Mouse (Mus musculus): ENCODE data around the gene Rpl35. TPM values are rescaled to one million over a fixed set of nuclear protein-coding genes. Genes with fewer than 3 reads are reported as not detected.
A peak's percentile ranks its signal among the peaks of the same experiment; 100 is the strongest.
"Not testable (repeated sequence)": the region's sequence is repeated elsewhere in the genome, so short reads cannot be mapped to it uniquely, and the experiment has no call there.

Gene Rpl35
- polyA plus RNA-seq, 1 experiment from 2014 or later, result 1,064 TPM

- H3K4me3 ChIP-seq (ENCODE audit: low read depth, low read length); ATAC-seq (ENCODE audit: low read depth); H3K9me3 ChIP-seq (ENCODE audit: control insufficient read depth, low read length); H3K27ac ChIP-seq (replicated peaks; ENCODE audit: low read depth, low read length); H3K27me3 ChIP-seq (replicated peaks; ENCODE audit: control insufficient read depth, insufficient read depth, low read length); DNase-seq (ENCODE audit: low spot score); H3K9ac ChIP-seq (ENCODE audit: low read depth, low read length); H3K4me2 ChIP-seq (ENCODE audit: low read depth, low read length): not testable (repeated sequence)
- peaks cover 19% of the 10 kb centered on the region for H3K4me1 ChIP-seq (ENCODE audit: control insufficient read depth, insufficient read depth, low read length)
- peaks cover 41% of the 10 kb centered on the region for H3K36me3 ChIP-seq (ENCODE audit: control insufficient read depth, insufficient read depth, low read length)
- 85% methylated on average over 5 of the region's 5 CpGs for WGBS
Observed at GRCm38 (mm10) chr2:39010144-39010543, 4.7 kb upstream of the Rpl35 start.

- peaks cover 32% of the 10 kb centered on the region for H3K36me3 ChIP-seq (ENCODE audit: control insufficient read depth, insufficient read depth, low read length)
- peak; percentile 65 for DNase-seq (ENCODE audit: low spot score)
- ATAC-seq (ENCODE audit: low read depth), result no peak
- H3K27me3 ChIP-seq (replicated peaks; ENCODE audit: control insufficient read depth, insufficient read depth, low read length), result no peaks in the 10 kb centered on the region
- WGBS, result 26% methylated on average over 3 of the region's 3 CpGs
- H3K9me3 ChIP-seq (ENCODE audit: control insufficient read depth, low read length), result no peaks in the 10 kb centered on the region
- peak overlapping the region; percentile 71 for H3K4me2 ChIP-seq (ENCODE audit: low read depth, low read length)
- H3K27ac ChIP-seq (replicated peaks; ENCODE audit: low read depth, low read length), result peak overlapping the region; percentile 86; the same call in 1 of the 2 replicates
- peak overlapping the region; percentile 92 for H3K9ac ChIP-seq (ENCODE audit: low read depth, low read length)
- peak overlapping the region; percentile 82 for H3K4me3 ChIP-seq (ENCODE audit: low read depth, low read length)
- peaks cover 22% of the 10 kb centered on the region for H3K4me1 ChIP-seq (ENCODE audit: control insufficient read depth, insufficient read depth, low read length)
Observed at GRCm38 (mm10) chr2:39008954-39009365, 3.5 kb upstream of the Rpl35 start.

GRCm38 (mm10) chr2:39008350-39008851 lies 3.0 kb upstream of the Rpl35 start:
- peak overlapping the region; percentile 71 for H3K4me2 ChIP-seq (ENCODE audit: low read depth, low read length)
- H3K36me3 ChIP-seq (ENCODE audit: control insufficient read depth, insufficient read depth, low read length), result peaks cover 32% of the 10 kb centered on the region
- no peaks in the 10 kb centered on the region for H3K27me3 ChIP-seq (replicated peaks; ENCODE audit: control insufficient read depth, insufficient read depth, low read length)
- ATAC-seq (ENCODE audit: low read depth), result peak; percentile 39
- peak; percentile 28 for DNase-seq (ENCODE audit: low spot score)
- under 1% methylated on average over 22 of the region's 25 CpGs for WGBS
- no peaks in the 10 kb centered on the region for H3K9me3 ChIP-seq (ENCODE audit: control insufficient read depth, low read length)
- H3K4me3 ChIP-seq (ENCODE audit: low read depth, low read length), result peak overlapping the region; percentile 82
- peak overlapping the region; percentile 86 for H3K27ac ChIP-seq (replicated peaks; ENCODE audit: low read depth, low read length)
- H3K4me1 ChIP-seq (ENCODE audit: control insufficient read depth, insufficient read depth, low read length), result peaks cover 28% of the 10 kb centered on the region
- H3K9ac ChIP-seq (ENCODE audit: low read depth, low read length), result peak overlapping the region; percentile 92

- Histone ChIP-seq H3K36me3 (ENCODE audit: control insufficient read depth, insufficient read depth, low read length) (peaks cover 32% of the 10 kb centered on the region), H3K4me3 (ENCODE audit: low read depth, low read length) (peak overlapping the region; percentile 82), H3K4me1 (ENCODE audit: control insufficient read depth, insufficient read depth, low read length) (peaks cover 31% of the 10 kb centered on the region), H3K9ac (ENCODE audit: low read depth, low read length) (peak overlapping the region; percentile 92), H3K4me2 (ENCODE audit: low read depth, low read length) (peak overlapping the region; percentile 71), H3K27me3 (replicated peaks; ENCODE audit: control insufficient read depth, insufficient read depth, low read length) (no peaks in the 10 kb centered on the region), H3K27ac (replicated peaks; ENCODE audit: low read depth, low read length) (peak overlapping the region; percentile 86), H3K9me3 (ENCODE audit: control insufficient read depth, low read length) (no peaks in the 10 kb centered on the region)
- peak; percentile 91 for ATAC-seq (ENCODE audit: low read depth)
- peak; percentile 96 for DNase-seq (ENCODE audit: low spot score)
- under 1% methylated on average over 15 of the region's 44 CpGs for WGBS
Observed at GRCm38 (mm10) chr2:39007865-39008264, 2.4 kb upstream of the Rpl35 start.

GRCm38 (mm10) chr2:39006149-39006730 lies 816 bp upstream of the Rpl35 start:
- H3K4me3 ChIP-seq (ENCODE audit: low read depth, low read length), result peak overlapping the region; percentile 72
- no peaks in the 10 kb centered on the region for H3K27me3 ChIP-seq (replicated peaks; ENCODE audit: control insufficient read depth, insufficient read depth, low read length)
- H3K9ac ChIP-seq (ENCODE audit: low read depth, low read length), result no peak overlapping the region
- H3K9me3 ChIP-seq (ENCODE audit: control insufficient read depth, low read length), result no peaks in the 10 kb centered on the region
- ATAC-seq (ENCODE audit: low read depth) (no peak), DNase-seq (ENCODE audit: low spot score) (no peak)
- H3K4me2 ChIP-seq (ENCODE audit: low read depth, low read length), result peak overlapping the region; percentile 92
- H3K27ac ChIP-seq (replicated peaks; ENCODE audit: low read depth, low read length), result no peak overlapping the region
- H3K4me1 ChIP-seq (ENCODE audit: control insufficient read depth, insufficient read depth, low read length), result peaks cover 31% of the 10 kb centered on the region
- peaks cover 33% of the 10 kb centered on the region for H3K36me3 ChIP-seq (ENCODE audit: control insufficient read depth, insufficient read depth, low read length)
- WGBS, result 89% methylated on average over 14 of the region's 14 CpGs

GRCm38 (mm10) chr2:39004880-39005435 lies 466 bp downstream of the Rpl35 start, which contains the start of gene Arpc5l:
Arpc5l (plus strand) TSS chr2:39005348.
- Histone ChIP-seq H3K9me3 (ENCODE audit: control insufficient read depth, low read length) (no peaks in the 10 kb centered on the region), H3K4me1 (ENCODE audit: control insufficient read depth, insufficient read depth, low read length) (peaks cover 31% of the 10 kb centered on the region), H3K9ac (ENCODE audit: low read depth, low read length) (peak within 1 kb of the TSS; percentile 90), H3K4me2 (ENCODE audit: low read depth, low read length) (peak within 1 kb of the TSS; percentile 92), H3K27ac (replicated peaks; ENCODE audit: low read depth, low read length) (peak within 1 kb of the TSS; percentile 88), H3K4me3 (ENCODE audit: low read depth, low read length) (peak within 1 kb of the TSS; percentile 72), H3K36me3 (ENCODE audit: control insufficient read depth, insufficient read depth, low read length) (peaks cover 42% of the 10 kb centered on the region), H3K27me3 (replicated peaks; ENCODE audit: control insufficient read depth, insufficient read depth, low read length) (no peaks in the 10 kb centered on the region)
- DNase-seq (ENCODE audit: low spot score) (peak; percentile 97), ATAC-seq (ENCODE audit: low read depth) (peak; percentile 90)
- 3% methylated on average over 44 of the region's 58 CpGs for WGBS

- peak overlapping the region; percentile 72 for H3K4me3 ChIP-seq (ENCODE audit: low read depth, low read length)
- WGBS, result 0% methylated on average over 11 of the region's 11 CpGs
- H3K9ac ChIP-seq (ENCODE audit: low read depth, low read length), result peak overlapping the region; percentile 90
- H3K4me2 ChIP-seq (ENCODE audit: low read depth, low read length), result peak overlapping the region; percentile 92
- peaks cover 27% of the 10 kb centered on the region for H3K4me1 ChIP-seq (ENCODE audit: control insufficient read depth, insufficient read depth, low read length)
- no peaks in the 10 kb centered on the region for H3K9me3 ChIP-seq (ENCODE audit: control insufficient read depth, low read length)
- ATAC-seq (ENCODE audit: low read depth), result no peak
- peak; percentile 36 for DNase-seq (ENCODE audit: low spot score)
- peak overlapping the region; percentile 88 for H3K27ac ChIP-seq (replicated peaks; ENCODE audit: low read depth, low read length)
- H3K36me3 ChIP-seq (ENCODE audit: control insufficient read depth, insufficient read depth, low read length), result peaks cover 48% of the 10 kb centered on the region
- no peaks in the 10 kb centered on the region for H3K27me3 ChIP-seq (replicated peaks; ENCODE audit: control insufficient read depth, insufficient read depth, low read length)
Observed at GRCm38 (mm10) chr2:39004372-39004771, 1.1 kb downstream of the Rpl35 start.

- Histone ChIP-seq H3K4me3 (ENCODE audit: low read depth, low read length) (peak overlapping the region; percentile 72), H3K4me1 (ENCODE audit: control insufficient read depth, insufficient read depth, low read length) (peaks cover 21% of the 10 kb centered on the region), H3K4me2 (ENCODE audit: low read depth, low read length) (peak overlapping the region; percentile 92), H3K27me3 (replicated peaks; ENCODE audit: control insufficient read depth, insufficient read depth, low read length) (no peaks in the 10 kb centered on the region), H3K27ac (replicated peaks; ENCODE audit: low read depth, low read length) (no peak overlapping the region), H3K36me3 (ENCODE audit: control insufficient read depth, insufficient read depth, low read length) (peaks cover 51% of the 10 kb centered on the region), H3K9me3 (ENCODE audit: control insufficient read depth, low read length) (no peaks in the 10 kb centered on the region), H3K9ac (ENCODE audit: low read depth, low read length) (peak overlapping the region; percentile 90)
- 66% methylated on average over 5 of the region's 5 CpGs for WGBS
- DNase-seq (ENCODE audit: low spot score) (no peak), ATAC-seq (ENCODE audit: low read depth) (no peak)
Observed at GRCm38 (mm10) chr2:39003512-39003911, 1.9 kb downstream of the Rpl35 start.
